Mouse (Mus musculus): ENCODE measurements around the gene Gm28042.
A peak's percentile ranks its signal among the peaks of the same experiment; 100 is the strongest.

Gm28042 gene

GRCm38 (mm10) chr2:120011462-120012200 is 15.7 kb upstream of the Gm28042 start:
- DNase-seq (ENCODE audit: inconsistent age in 2 of 2, low spot score in 1 of 2) = peak; percentile 49 to 86

- peak; percentile 61 to 65 for DNase-seq (ENCODE audit: inconsistent age in 2 of 2, low spot score in 1 of 2)
Measured at GRCm38 (mm10) chr2:120012924-120013323, 14.4 kb upstream of the Gm28042 start.

- DNase-seq (ENCODE audit: inconsistent age in 2 of 2, low spot score in 1 of 2) = no peak
Measured at GRCm38 (mm10) chr2:120013831-120014486, 13.3 kb upstream of the Gm28042 start.

- no peak for DNase-seq (ENCODE audit: inconsistent age in 2 of 2, low spot score in 1 of 2)
Measured at GRCm38 (mm10) chr2:120015882-120016281, 11.4 kb upstream of the Gm28042 start.

- no peak for DNase-seq (ENCODE audit: inconsistent age in 2 of 2, low spot score in 1 of 2)
Measured at GRCm38 (mm10) chr2:120017599-120017998, 9.7 kb upstream of the Gm28042 start.

- DNase-seq (ENCODE audit: inconsistent age in 2 of 2, low spot score in 1 of 2) = peak; percentile 91 to 95
Measured at GRCm38 (mm10) chr2:120024337-120024736, 3.0 kb upstream of the Gm28042 start.

- DNase-seq (ENCODE audit: inconsistent age in 2 of 2, low spot score in 1 of 2) = no peak
Measured at GRCm38 (mm10) chr2:120027950-120028331, 648 bp downstream of the Gm28042 start.

- DNase-seq (ENCODE audit: inconsistent age in 2 of 2, low spot score in 1 of 2) = no peak
Measured at GRCm38 (mm10) chr2:120030380-120030779, 3.1 kb downstream of the Gm28042 start.

GRCm38 (mm10) chr2:120032726-120033467 is 5.6 kb downstream of the Gm28042 start, which contains the start of gene Pla2g4b:
TSS of gene Pla2g4b (plus strand) at chr2:120033417.
- DNase-seq (ENCODE audit: inconsistent age in 2 of 2, low spot score in 1 of 2) = no peak

- no peak for DNase-seq (ENCODE audit: inconsistent age in 2 of 2, low spot score in 1 of 2)
Measured at GRCm38 (mm10) chr2:120033726-120034125, 6.4 kb downstream of the Gm28042 start.

GRCm38 (mm10) chr2:120037744-120038143 is 10.5 kb downstream of the Gm28042 start:
- DNase-seq (ENCODE audit: inconsistent age in 2 of 2, low spot score in 1 of 2) = no peak

- no peak for DNase-seq (ENCODE audit: inconsistent age in 2 of 2, low spot score in 1 of 2)
Measured at GRCm38 (mm10) chr2:120040991-120041390, 13.7 kb downstream of the Gm28042 start.

GRCm38 (mm10) chr2:120044101-120044603 is 16.9 kb downstream of the Gm28042 start:
- peak; percentile 39 to 72 for DNase-seq (ENCODE audit: inconsistent age in 2 of 2, low spot score in 1 of 2)

GRCm38 (mm10) chr2:120044676-120045075 is 17.4 kb downstream of the Gm28042 start:
- DNase-seq (ENCODE audit: inconsistent age in 2 of 2, low spot score in 1 of 2) = no peak

- no peak for DNase-seq (ENCODE audit: inconsistent age in 2 of 2, low spot score in 1 of 2)
Measured at GRCm38 (mm10) chr2:120046486-120047310, 19.4 kb downstream of the Gm28042 start.

GRCm38 (mm10) chr2:120048173-120048572 is 20.9 kb downstream of the Gm28042 start:
- DNase-seq (ENCODE audit: inconsistent age in 2 of 2, low spot score in 1 of 2) = no peak

GRCm38 (mm10) chr2:120049632-120050274 is 22.5 kb downstream of the Gm28042 start:
- DNase-seq (ENCODE audit: inconsistent age in 2 of 2, low spot score in 1 of 2) = peak; percentile 46 to 78

- DNase-seq (ENCODE audit: inconsistent age in 2 of 2, low spot score in 1 of 2) = no peak
Measured at GRCm38 (mm10) chr2:120051405-120051804, 24.1 kb downstream of the Gm28042 start.

- DNase-seq (ENCODE audit: inconsistent age in 2 of 2, low spot score in 1 of 2) = peak; percentile 82 to 84
Measured at GRCm38 (mm10) chr2:120054771-120055552, 27.7 kb downstream of the Gm28042 start.
